Mouse (Mus musculus): ENCODE data around the gene Prkn.

The Prkn gene

GRCm38 (mm10) chr17:11642328-11642727 lies 802.1 kb downstream of the Prkn start:
- no peak for DNase-seq (ENCODE audit: low spot score in 2 of 2)

GRCm38 (mm10) chr17:11644016-11644415 lies 803.8 kb downstream of the Prkn start:
- DNase-seq (ENCODE audit: low spot score in 2 of 2): no peak

GRCm38 (mm10) chr17:11644873-11645464 lies 804.8 kb downstream of the Prkn start:
- DNase-seq (ENCODE audit: low spot score in 2 of 2): no peak

GRCm38 (mm10) chr17:11656397-11656796 lies 816.2 kb downstream of the Prkn start:
- no peak for DNase-seq (ENCODE audit: low spot score in 2 of 2)

DNA sequence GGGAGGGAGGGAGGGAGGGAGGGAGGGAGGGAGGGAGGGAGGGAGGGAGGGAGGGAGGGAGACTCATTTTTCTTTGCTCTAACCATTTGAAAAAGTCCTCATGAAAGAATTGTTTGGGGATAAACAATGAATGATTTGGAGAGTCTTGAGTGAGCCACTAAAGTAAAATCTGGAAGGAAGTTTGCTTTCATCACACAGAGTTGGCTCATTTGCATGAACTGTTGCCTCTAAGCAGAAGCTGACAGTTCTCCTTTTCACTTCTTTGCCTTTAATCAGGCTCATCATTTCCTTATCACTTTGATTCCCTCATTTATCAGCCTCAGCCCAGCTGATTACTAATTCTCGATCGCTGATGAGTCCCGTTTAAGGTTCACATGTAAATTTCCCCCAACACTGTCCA lies 816.7 kb downstream of the Prkn start:
- DNase-seq (ENCODE audit: low spot score in 2 of 2): no peak

DNA sequence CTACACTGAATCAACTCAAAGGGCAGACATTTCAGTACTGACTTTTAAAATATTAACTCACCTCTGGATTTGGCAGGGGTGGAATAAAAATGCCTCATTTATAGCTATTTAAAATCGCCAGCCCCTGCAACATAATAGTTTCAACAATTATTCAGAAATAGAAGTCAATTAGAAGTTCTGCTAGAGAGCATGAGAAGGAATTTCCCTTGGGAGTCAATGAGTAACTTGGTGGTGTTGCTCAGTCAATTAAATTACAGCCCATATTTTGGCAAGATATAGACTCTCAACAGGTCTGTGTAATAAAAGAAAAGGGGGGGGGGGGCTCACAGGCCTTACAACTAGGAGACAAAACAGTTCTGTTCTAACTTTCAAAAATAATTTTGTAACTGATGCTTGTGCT lies 821.7 kb downstream of the Prkn start:
- DNase-seq (ENCODE audit: low spot score in 2 of 2): no peak

GRCm38 (mm10) chr17:11663437-11663836 lies 823.3 kb downstream of the Prkn start:
- DNase-seq (ENCODE audit: low spot score in 2 of 2): no peak

DNA sequence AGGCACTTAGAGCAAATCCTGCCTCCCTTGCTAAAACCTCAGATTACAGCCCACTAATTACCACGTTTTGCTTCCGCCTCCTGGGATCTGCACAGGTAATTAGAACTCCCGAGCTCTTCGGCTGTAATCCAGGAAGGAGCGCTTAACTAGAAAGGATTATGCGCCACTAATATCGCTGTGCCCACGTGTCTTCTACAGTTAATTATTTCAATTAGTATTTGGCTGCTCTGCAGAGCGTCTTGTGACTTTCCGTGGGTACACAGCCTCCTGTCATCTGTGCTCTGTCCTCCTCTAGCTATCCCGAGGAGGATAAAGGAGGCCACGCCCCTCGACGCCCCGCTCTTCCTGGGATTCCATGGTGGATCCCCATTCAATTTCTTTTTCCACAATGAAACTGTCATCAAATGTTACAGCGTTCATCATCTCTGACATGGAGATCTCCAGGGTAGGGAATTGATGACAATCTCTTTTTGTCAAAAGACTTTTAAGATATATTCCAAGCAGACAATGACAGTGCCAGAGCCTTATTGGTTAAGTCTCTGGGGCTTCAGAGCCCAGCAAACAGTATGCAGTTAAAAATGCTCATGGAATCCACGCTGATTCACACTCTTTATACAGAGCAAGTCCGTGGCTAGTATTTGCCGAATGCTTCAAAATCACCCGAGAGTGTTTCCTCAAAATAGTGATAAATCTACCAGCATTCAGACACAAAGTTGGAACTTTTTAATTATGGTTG lies 824.6 kb downstream of the Prkn start:
- DNase-seq (ENCODE audit: low spot score in 2 of 2): no peak

- DNase-seq (ENCODE audit: low spot score in 2 of 2): no peak
Measured at GRCm38 (mm10) chr17:11679716-11680115, 839.5 kb downstream of the Prkn start.

GRCm38 (mm10) chr17:11680456-11680855 lies 840.3 kb downstream of the Prkn start:
- DNase-seq (ENCODE audit: low spot score in 2 of 2): no peak

DNA sequence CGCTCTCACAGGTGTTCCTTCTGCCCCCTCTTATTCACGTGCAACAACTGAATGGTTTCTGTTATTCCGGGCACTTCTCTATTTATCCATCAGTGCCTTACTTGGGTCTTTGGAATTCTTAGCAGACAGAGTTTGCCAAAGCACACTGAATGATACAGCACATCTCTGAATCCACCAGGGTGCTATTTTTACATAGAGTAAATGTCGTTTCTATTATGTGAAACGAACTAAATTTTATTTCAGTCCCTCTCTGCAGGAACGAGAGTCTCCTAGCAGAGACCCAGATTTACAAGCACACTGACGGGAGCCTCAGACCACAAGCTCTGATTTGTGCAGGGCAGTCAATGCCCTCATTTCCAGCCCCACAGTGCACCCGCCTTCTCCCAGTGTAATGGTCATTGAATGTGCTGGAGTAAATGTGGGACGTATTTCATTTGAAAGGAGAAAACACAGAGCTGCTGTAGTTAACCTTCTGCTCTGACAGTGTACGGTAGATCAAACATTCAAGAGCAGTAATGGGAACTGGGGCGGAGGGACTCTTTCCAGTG lies 841.7 kb downstream of the Prkn start:
- no peak for DNase-seq (ENCODE audit: low spot score in 2 of 2)

- no peak for DNase-seq (ENCODE audit: low spot score in 2 of 2)
Measured at GRCm38 (mm10) chr17:11705005-11705404, 864.8 kb downstream of the Prkn start.

DNA sequence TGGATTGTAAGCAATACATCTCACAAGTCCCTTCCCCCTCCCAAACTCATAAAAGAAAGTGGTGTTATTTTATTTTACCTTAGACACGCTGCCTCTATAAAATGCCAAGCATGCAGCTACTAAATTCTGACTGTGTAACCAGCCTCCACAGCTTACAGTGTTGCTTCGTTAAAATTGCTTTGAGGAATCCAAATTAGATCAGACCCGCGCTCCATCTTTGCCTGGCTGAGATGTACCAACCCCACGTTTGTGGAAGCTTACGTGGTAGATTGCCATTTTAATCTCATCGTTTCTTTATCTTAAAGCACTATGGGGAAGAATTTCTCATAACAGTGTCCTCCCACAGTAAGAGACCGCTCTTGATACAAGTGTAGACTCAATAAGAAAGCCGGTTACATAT lies 865.6 kb downstream of the Prkn start:
- no peak for DNase-seq (ENCODE audit: low spot score in 2 of 2)

GRCm38 (mm10) chr17:11712066-11712465 lies 871.9 kb downstream of the Prkn start:
- DNase-seq (ENCODE audit: low spot score in 2 of 2): no peak

- DNase-seq (ENCODE audit: low spot score in 2 of 2): no peak
Measured at GRCm38 (mm10) chr17:11719801-11720200, 879.6 kb downstream of the Prkn start.

DNA sequence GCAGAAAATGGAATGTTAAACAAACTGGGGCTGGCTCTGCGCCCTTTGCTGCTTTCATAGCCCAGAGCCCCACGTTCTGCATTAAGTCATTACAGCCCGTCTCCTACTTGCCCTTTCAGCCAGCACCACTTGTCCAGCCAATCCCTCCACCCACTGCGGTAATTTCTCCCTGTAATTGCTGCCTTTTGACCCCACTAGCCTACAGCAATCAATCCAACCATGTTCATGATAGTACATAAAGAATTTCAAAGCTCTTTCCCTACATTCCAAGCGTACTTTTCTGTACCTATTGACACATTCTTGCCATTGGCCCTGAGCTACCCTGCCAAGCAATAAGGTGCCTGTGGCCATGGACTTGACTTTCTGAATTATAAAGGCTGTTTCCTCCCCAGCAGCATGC lies 881.7 kb downstream of the Prkn start:
- no peak for DNase-seq (ENCODE audit: low spot score in 2 of 2)

GRCm38 (mm10) chr17:11722478-11722877 lies 882.3 kb downstream of the Prkn start:
- no peak for DNase-seq (ENCODE audit: low spot score in 2 of 2)

DNA sequence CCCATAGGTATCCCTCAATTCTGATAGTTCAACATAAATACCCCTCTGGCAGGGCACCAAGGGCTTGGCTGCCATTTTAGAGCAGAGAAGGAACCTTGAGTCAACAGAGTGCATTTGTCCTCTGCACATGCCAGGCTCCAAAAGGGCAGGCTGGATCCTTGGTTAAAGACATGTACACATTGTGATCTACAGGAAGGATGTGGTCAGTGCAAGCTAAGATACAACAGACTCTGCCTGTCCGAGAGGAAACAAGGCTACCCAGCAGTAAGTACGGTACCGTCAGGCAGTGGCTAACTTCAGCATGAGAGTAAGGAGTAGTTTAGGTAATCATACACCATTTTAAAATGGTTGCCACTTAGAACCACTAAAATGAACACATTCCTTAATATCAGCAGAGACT lies 884.0 kb downstream of the Prkn start:
- DNase-seq (ENCODE audit: low spot score in 2 of 2): no peak

DNA sequence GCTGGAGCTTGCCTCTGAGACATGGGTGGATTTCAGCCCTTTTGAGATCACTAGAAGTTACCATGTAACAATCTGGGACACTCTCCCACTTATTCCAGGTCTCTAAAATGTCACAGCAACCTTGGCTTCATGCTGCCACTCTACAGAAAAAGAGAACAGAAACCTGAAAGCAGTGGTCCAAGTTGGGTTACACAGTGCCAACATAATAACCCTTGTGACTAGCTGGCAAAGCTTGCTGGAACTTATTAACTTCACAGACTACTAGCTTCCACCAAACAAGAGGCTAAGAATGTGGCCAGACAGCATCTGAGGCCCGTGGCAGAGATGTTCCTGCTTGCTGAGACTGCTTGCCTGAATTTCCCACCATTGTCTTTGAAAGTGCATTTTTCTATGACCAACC lies 886.9 kb downstream of the Prkn start:
- no peak for DNase-seq (ENCODE audit: low spot score in 2 of 2)

DNA sequence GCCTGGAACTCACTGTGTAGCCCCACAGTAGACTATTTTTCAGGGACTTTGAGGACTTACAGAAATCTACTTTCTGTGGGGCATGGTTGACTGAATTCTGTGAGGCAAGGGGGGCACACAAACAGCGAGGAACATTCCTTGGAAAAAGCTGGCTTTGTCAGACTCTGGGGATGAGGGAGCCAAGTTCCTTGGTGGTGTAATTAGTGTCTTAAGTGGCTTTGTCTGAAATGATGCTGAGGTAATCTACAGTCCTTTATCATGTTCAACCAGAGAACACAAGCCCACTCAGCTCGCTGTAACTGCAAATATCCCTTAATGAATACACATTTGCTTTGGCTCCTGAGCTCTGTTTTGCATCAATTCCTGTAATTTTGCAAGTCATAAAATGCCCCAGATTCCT lies 888.1 kb downstream of the Prkn start:
- no peak for DNase-seq (ENCODE audit: low spot score in 2 of 2)

DNA sequence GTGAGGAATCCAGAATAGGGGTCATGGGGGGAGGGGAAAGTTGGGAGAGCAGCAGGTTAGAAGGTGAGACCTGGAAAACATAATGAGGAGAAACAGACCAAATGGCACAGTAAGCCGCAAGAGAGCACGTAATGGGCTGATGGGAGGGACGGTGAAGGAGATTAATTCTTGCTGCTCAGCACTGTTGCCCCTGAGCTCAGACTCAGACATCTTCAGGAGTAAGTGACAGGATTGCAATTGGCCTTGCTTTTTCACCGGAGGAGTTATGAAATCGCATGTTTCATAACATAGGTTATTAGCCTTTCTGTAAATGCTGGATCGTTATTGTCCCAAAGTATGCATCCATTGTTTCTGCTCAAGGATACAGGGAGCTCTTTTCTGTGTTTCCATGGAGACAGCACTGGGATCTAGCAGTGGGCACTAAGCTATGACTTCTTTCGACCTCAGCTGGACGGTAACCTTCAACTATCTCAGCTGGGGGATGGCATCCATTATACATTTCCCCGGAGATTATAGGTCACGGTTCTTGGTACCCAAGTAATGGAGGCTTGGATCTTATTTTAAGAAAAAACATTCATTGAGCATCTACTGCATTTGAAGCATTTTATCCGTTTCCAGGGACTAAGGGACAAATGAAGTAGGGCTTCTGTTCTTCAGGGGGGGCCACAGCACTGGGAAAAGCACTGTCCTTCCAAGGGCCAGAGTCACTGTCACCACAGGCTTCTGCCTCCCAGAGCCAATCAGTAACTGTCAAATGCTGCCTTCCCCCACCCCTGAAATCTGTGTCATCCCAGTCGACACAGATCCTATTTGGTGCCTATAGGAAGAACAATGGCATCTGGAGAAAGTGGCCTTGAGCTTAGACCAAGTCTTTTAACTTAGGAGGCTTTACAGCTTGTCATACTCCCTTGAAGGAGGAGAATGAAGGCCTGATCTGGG lies 890.7 kb downstream of the Prkn start:
- DNase-seq (ENCODE audit: low spot score in 2 of 2): no peak

GRCm38 (mm10) chr17:11735158-11735877 lies 895.1 kb downstream of the Prkn start:
- DNase-seq (ENCODE audit: low spot score in 2 of 2): no peak
